Mouse (Mus musculus) adrenal gland, adult 2 months (tissue): Measurements from ENCODE around the gene Slit3. TPM values are rescaled to one million over a fixed set of nuclear protein-coding genes. Genes with fewer than 3 reads are reported as not detected.

Experiments
- DNase-seq: peaks from one replicate; pipeline ENCODE4 v3.0.0; 2021
- polyA plus RNA-seq: library from polyadenylated mRNA; depleted of rRNA; stranded (reverse); fragments of >200 nt; gene quantifications from 2 replicates; pipeline ENCODE4 v1.2.3, GENCODE M21; 2012
- total RNA-seq, 2 experiments: library from RNA; stranded (reverse); gene quantifications; 2 replicates each; pipeline ENCODE4 v1.2.3; 2021

Gene Slit3
- total and polyA plus RNA-seq, 3 experiments, result 27.5 to 46.9 (median 34.6) TPM

- DNase-seq, result no peak
Observed at GRCm38 (mm10) chr11:35468847-35469246, 347.8 kb downstream of the Slit3 start.

DNA sequence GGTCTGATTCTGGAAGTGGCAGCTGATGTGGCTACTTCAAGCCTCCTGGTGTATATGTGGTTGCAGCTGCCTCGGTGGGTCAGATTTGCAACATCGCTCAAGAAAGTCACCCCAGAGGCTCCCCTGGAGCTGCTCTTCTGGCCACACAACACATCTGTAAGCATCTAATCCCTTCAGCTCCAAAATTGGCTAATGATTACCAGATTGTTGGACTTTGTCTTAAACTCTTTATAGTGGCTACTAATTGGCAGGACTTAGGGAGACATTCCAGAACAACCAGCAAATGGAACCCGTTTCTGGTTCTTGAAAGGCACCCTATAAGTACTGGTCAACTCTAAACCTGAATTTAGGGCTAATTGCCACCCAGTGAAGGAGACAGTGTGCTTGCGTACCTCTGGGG lies 348.9 kb downstream of the Slit3 start:
- no peak for DNase-seq

- DNase-seq, result no peak
Observed at GRCm38 (mm10) chr11:35470853-35471252, 349.8 kb downstream of the Slit3 start.

DNA sequence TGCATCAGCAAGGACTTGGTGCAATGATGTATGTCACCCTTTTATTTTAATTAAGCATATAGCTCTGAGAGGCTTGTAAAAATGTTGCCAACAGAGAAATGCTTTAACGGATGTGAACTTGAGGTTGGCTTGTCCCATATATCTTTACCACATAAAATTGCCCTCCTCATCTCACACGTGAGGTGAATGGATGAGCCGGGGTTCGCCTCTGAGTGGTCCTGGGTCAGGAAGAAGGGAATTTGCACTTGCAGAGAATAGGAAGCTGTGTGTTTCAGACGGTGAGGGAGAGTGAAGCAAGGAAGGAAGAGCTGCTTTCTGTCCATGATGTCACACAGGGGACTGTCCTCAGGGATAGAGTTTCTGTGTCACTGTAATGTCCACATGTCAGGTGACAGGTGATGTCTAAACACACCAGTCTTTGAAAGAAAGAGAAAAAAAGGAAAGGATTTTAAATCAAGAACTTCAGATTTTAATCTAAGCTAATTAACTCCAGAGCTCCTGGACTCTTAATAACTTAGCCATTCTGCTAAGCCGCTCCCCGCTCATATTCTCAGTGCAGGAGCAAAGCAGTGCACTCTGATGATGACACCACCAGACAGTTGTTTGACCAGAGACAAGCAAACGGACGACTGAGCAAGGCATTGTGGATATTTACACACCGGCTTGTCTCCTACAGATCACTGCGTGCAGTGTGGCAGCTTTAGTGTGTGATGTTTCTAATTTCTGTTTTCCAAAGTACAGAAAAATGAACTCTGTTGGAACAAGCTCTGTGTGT lies 352.0 kb downstream of the Slit3 start:
- no peak for DNase-seq

DNA sequence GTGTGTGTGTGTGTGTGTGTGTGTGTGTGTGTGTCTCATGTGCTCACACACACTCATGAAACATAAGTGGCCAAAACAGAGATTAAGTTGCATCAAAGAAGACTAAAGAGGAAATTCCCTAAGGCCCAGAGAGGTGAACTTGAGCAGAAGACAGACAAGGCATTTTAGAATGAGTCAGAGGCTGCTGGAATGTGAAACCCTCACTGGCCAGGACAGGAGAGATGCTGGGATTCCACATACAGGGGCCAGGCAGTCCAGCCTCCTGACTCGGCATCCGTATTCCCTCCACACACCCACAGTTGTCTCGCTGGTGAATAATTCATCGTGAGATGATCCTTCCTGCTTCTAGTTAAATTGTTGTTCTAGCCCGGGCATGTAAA lies 352.6 kb downstream of the Slit3 start:
- DNase-seq, result no peak

GRCm38 (mm10) chr11:35480146-35480545 lies 359.1 kb downstream of the Slit3 start:
- DNase-seq, result no peak

DNA sequence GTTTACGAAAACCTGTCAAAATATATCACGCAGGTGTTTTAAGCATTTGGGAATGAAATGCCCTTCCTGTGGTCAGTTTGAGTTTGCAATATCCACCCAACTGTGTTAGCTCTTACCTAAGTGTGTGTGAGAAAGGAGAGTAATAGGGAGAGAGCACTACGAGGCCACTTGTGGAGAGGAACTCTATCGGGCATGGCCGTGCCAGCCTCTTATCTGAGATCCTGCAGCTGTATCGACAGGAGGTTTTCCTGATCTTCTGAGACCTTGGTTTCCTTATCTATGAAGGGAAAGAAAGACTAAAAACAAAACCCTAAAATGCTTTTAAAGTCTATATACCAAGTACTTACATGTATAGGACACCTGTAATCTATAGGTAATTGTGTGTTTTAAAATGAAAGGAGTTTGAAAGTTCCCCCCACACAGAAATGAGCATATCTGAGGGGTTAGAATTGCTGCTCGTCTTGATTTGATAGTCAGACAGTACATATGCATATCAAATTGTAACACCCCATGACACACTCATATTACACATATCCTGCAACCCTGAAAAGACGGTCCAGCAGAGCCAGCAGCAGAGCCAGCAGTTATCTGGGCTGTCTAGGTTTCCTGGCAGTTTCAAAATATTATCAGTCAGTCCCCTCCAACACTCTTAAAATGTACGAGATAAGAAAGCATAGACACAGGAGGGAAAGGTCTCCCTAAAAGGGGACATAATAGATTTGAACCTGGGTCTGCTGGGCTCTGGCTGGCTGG lies 360.8 kb downstream of the Slit3 start:
- DNase-seq, result no peak

DNA sequence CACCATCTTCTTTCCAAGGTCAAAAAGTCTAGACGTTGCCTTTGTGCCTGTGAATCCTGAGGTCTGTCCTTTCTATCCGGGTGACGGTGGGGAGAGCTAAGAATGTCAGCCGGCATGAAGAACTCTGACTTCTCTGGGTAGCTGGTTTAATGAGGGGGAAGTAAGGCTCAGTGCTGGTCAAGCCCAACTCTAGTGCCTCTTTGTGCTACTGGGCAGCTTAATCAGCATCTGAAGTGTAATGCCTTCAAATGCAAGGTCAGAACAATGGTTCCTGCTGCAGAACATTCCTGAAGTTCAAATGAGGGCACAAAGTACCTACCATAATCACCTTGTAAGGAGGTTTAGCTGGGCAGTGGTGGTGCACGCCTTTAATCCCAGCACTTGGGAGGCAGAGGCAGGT lies 366.9 kb downstream of the Slit3 start:
- no peak for DNase-seq

DNA sequence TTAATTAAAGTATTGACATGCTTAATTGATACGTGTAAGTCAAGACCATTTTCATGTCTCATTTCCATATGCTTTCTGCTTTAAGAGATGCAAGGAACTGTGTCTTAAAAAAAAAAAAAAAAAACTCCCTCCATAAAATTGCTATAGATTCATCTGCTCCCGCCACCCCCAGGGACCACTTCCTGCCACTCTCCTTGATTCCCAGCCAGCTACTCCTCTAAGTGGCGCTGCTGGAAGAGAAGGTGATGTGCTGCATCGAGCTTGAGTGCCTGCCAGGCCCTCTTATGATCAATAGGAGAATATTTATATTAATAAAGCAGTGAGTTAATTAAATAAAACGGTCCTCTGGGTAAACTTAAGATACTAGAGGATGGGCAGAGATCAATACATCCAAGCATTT lies 370.7 kb downstream of the Slit3 start:
- no peak for DNase-seq

- DNase-seq, result no peak
Observed at GRCm38 (mm10) chr11:35496874-35497273, 375.9 kb downstream of the Slit3 start.

- no peak for DNase-seq
Observed at GRCm38 (mm10) chr11:35497961-35498360, 376.9 kb downstream of the Slit3 start.

GRCm38 (mm10) chr11:35502128-35502527 lies 381.1 kb downstream of the Slit3 start:
- DNase-seq, result no peak

GRCm38 (mm10) chr11:35504051-35504450 lies 383.0 kb downstream of the Slit3 start:
- no peak for DNase-seq

DNA sequence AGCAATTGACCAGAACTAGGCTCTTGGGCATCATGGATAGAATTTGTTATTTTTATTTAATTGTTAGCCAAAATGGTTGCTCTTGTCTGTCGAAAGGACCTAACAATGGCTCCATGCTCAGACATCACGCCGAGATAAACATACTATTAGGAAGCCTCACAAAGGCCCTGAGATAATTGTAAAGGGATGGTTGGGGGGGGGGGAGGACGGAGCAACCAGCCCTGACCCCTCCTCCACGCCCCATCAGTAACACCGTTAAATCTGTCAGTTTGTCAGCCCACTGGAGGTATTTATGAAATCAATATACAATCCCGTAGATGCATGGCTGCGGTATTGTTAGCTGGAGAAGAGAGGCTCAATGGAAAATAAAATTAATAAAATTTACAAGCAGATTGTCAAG lies 383.9 kb downstream of the Slit3 start:
- DNase-seq, result no peak

DNA sequence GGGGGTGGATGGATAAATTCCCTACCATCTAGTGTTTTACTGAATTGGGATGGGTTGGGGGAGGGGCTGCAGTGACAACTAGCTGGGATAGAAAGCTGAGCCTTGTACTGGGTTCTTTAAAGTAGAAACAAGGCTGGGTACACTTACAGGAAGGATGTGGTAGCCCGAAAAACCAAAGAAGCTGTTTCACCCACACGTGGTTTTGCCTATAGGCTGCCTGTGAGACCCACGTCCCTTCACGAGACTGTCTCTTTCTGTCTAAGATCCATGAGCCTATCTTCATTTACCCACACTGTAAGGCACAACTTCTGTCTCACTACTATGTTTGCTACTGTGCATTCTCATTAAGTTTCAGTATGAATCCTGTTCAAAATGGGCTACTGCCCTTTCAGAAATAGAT lies 384.3 kb downstream of the Slit3 start:
- no peak for DNase-seq

DNA sequence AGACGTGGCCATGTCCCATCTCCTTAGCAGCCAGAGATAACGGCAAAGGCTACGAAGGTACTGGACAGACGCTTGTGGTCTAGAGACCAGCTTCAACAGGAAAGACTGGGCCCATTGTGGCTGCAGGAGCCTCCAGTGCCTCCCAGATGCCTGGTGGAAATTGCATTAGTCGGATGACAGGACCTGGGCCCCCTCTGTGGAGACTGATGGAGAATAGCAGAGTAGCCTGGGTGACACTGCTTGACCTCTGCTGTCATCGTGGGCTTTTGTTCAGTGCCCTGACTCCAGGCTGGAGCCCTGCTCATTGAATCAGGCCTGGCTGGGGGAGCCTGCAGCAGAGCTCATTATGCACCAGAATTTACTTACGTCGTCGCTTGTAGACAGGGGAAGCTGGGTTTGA lies 384.8 kb downstream of the Slit3 start:
- no peak for DNase-seq

- no peak for DNase-seq
Observed at GRCm38 (mm10) chr11:35507781-35508390, 386.9 kb downstream of the Slit3 start.

DNA sequence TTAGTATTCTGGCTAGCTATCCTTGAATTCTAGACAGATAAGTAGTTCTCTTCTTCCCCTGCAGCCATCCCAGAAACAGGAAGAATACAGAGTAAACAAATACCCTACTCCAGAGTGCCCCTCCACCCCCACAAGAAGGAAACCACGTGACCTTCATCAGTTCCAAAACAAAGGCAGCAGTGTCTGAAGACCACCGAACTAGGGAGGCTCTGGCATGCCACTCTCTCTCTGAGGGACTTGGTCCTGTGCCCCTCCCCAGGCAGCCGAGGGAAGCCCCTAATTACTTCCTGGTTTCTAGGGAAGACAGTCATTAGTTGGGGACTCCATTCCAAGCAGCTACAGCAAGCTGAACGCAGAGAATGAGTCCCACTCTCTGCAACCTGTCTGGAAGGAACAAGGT lies 391.7 kb downstream of the Slit3 start:
- no peak for DNase-seq

- no peak for DNase-seq
Observed at GRCm38 (mm10) chr11:35513343-35513742, 392.3 kb downstream of the Slit3 start.

DNA sequence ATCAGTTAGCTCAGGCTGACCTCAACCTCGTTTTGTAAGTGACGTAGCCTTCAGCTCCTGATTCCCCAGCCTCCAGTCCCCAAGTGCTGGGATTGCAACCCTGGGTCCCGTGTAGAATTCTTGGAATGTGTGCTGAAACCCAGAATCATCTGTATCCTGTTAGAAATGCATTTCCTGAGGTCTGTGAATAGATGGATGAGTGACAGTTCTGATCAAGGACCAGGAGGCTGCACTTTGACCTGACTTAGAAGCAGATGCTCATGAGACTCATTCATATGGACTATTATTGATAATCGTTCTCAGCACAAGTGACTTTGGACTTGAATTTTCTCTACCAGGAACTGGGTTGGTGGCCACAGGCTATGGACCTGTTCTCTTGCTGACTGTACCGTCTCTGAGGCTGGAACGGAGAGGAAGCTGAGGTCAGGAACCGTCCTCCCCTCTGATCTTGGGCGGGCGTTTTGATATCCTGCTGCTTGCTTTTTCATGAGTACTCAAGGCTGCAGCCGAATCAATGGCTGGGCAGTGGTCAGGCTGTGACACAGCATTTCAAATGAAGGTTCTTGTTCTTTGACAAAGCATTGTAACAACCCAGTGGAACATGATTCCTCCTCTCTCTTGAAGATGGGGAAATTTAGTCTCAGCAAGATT lies 401.9 kb downstream of the Slit3 start:
- DNase-seq, result no peak

DNA sequence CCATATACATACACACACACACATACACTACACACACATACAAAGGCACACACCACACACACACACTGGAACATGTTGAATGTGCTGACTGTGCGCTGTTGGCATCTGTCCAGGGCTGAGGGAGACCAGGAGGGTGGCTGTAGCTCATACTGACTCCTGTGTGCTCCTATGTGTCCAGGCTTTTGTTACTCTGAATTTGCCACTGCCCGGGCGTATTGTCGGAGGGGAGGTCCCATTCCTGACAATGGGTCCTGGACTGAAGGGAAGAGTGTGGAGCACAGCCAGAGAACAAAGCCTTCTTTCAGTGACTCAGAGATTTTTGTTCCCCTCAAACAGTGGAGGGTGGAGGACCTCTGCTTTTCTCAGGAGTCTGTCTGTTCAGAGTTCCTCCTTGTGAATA lies 402.7 kb downstream of the Slit3 start:
- no peak for DNase-seq

GRCm38 (mm10) chr11:35526219-35526762 lies 405.3 kb downstream of the Slit3 start:
- DNase-seq, result peak; percentile 89
